Mouse (Mus musculus) liver, postnatal 0 days (tissue): ENCODE data around the gene Kcnj11. TPM values are rescaled to one million over a fixed set of nuclear protein-coding genes. Genes with fewer than 3 reads are reported as not detected.

Source experiments
- ATAC-seq: fragments of 200-750 bp; cut with Nextera tagmentation; 2 replicates; pipeline ENCODE4 v1.8.0; 2017; ENCODE audit warnings: mild to moderate bottlenecking, moderate library complexity
- DNase-seq: peaks from one replicate; pipeline ENCODE4 v3.0.0-alpha.2; 2016
- H3K27ac ChIP-seq: fragments of 300-500 bp; sonication (generic); 2 replicates; pipeline ENCODE4 v1.5.1; 2014; ENCODE audit warnings: antibody characterized with exemption, moderate library complexity, mild to moderate bottlenecking, low read depth
- H3K27me3 ChIP-seq: fragments of 300-500 bp; sonication (generic); 2 replicates; pipeline ENCODE4 v1.6.1; 2014; ENCODE audit warnings: low read length, control low read depth, mixed read lengths; ENCODE audit not compliant: insufficient read depth
- H3K36me3 ChIP-seq: fragments of 300-500 bp; sonication (generic); replicated peaks from 2 replicates; pipeline ENCODE4 v1.6.1; 2014; ENCODE audit warnings: mild to moderate bottlenecking, control low read depth, low read length, moderate library complexity, mixed read lengths; ENCODE audit not compliant: insufficient read depth
- H3K4me1 ChIP-seq: fragments of 300-500 bp; sonication (generic); 2 replicates; pipeline ENCODE4 v1.6.1; 2014; ENCODE audit warnings: antibody characterized with exemption, mild to moderate bottlenecking, control low read depth; ENCODE audit not compliant: insufficient read depth
- H3K4me2 ChIP-seq: fragments of 300-500 bp; sonication (generic); 2 replicates; pipeline ENCODE4 v1.6.1; 2014; ENCODE audit warnings: low read depth, mild to moderate bottlenecking, low read length, moderate library complexity, mixed read lengths
- H3K4me3 ChIP-seq: fragments of 300-500 bp; sonication (generic); 2 replicates; pipeline ENCODE4 v1.5.1; 2014; ENCODE audit warnings: low read depth, low read length
- H3K9ac ChIP-seq: fragments of 300-500 bp; sonication (generic); replicated peaks from 2 replicates; pipeline ENCODE4 v1.6.1; 2014; ENCODE audit warnings: mild to moderate bottlenecking, moderate library complexity
- H3K9me3 ChIP-seq: fragments of 300-500 bp; sonication (generic); 2 replicates; pipeline ENCODE4 v1.6.1; 2016; ENCODE audit warnings: mild to moderate bottlenecking, control low read depth, low read length, mixed read lengths
- CTCF ChIP-seq: sonication (generic); IDR thresholded peaks from 2 replicates; pipeline ENCODE4 v1.5.1; 2016; ENCODE audit warnings: antibody characterized with exemption, low read depth
- EP300 ChIP-seq: IDR thresholded peaks from 2 replicates; pipeline ENCODE4 v1.6.1; 2016; ENCODE audit warnings: antibody characterized with exemption, low read depth, mild to moderate bottlenecking
- WGBS: fragments of 180-500 bp; shearing (Covaris S2); extraction: QIAGEN DNeasy Blood & Tissue Kit; methylation state at CpG from one replicate; pipeline ENCODE4 v1.1.7; 2014; ENCODE audit not compliant: insufficient replicate concordance; 5-methylcytosine and 5-hydroxymethylcytosine counted together
- polyA plus RNA-seq: library from polyadenylated mRNA; unstranded; fragments of >200 nt; fragmentation: Nextera tagmentation; extraction: Ambion mirVana; gene quantifications from 2 replicates; pipeline ENCODE4 v1.2.1, GENCODE M21; 2015

Gene Kcnj11
- polyA plus RNA-seq, 1 experiment from 2014 or later, result not detected

- Histone ChIP-seq H3K27me3 (no peaks in the 10 kb centered on the region), H3K9me3 (no peaks in the 10 kb centered on the region), H3K4me1 (no peaks in the 10 kb centered on the region; the same call in 1 of the 2 replicates), H3K4me3 (no peak overlapping the region), H3K36me3 (peaks cover 24% of the 10 kb centered on the region), H3K27ac (no peak overlapping the region), H3K4me2 (no peak overlapping the region), H3K9ac (no peak overlapping the region)
- TF ChIP-seq EP300 (no peak), CTCF (no peak)
- DNase-seq (no peak), ATAC-seq (no peak)
- WGBS, result 80% methylated on average over 6 of the region's 6 CpGs
Observed at GRCm38 (mm10) chr7:46086378-46086777, 14.2 kb downstream of the Kcnj11 start.

- no peaks in the 10 kb centered on the region; the same call in 1 of the 2 replicates for H3K4me1 ChIP-seq
- WGBS, result 63% methylated on average over 16 of the region's 16 CpGs
- H3K9ac ChIP-seq, result no peak overlapping the region
- TF ChIP-seq CTCF, result no peak
- TF ChIP-seq EP300, result no peak
- no peak overlapping the region for H3K4me3 ChIP-seq
- no peaks in the 10 kb centered on the region for H3K9me3 ChIP-seq
- H3K36me3 ChIP-seq, result peaks cover 37% of the 10 kb centered on the region
- DNase-seq (peak; percentile 30), ATAC-seq (peak; percentile 36; the same call in 1 of the 2 replicates)
- no peak overlapping the region for H3K4me2 ChIP-seq
- H3K27ac ChIP-seq, result no peak overlapping the region
- H3K27me3 ChIP-seq, result no peaks in the 10 kb centered on the region
Observed at GRCm38 (mm10) chr7:46084839-46085513, 15.6 kb downstream of the Kcnj11 start.

GRCm38 (mm10) chr7:46084024-46084423 lies 16.5 kb downstream of the Kcnj11 start:
- no peaks in the 10 kb centered on the region for H3K27me3 ChIP-seq

GRCm38 (mm10) chr7:46077675-46078074 lies 22.9 kb downstream of the Kcnj11 start:
- Histone ChIP-seq H3K9me3 (no peaks in the 10 kb centered on the region), H3K27ac (no peak overlapping the region), H3K4me2 (no peak overlapping the region), H3K9ac (no peak overlapping the region), H3K4me1 (no peaks in the 10 kb centered on the region), H3K36me3 (peaks cover 48% of the 10 kb centered on the region), H3K4me3 (no peak overlapping the region), H3K27me3 (no peaks in the 10 kb centered on the region)
- TF ChIP-seq EP300, result no peak
- TF ChIP-seq CTCF, result no peak
- DNase-seq (no peak), ATAC-seq (no peak)
- WGBS, result 87% methylated on average over 12 of the region's 12 CpGs

More at GRCm38 (mm10) chr7:46084024-46084423, 16.5 kb downstream of the Kcnj11 start:
- Histone ChIP-seq H3K27ac (no peak overlapping the region), H3K4me1 (no peaks in the 10 kb centered on the region; the same call in 1 of the 2 replicates), H3K9me3 (no peaks in the 10 kb centered on the region), H3K9ac (no peak overlapping the region), H3K36me3 (peaks cover 46% of the 10 kb centered on the region), H3K4me2 (no peak overlapping the region), H3K4me3 (no peak overlapping the region)
- no peak for TF ChIP-seq EP300
- TF ChIP-seq CTCF, result no peak
- WGBS, result 75% methylated on average over 10 of the region's 10 CpGs
- DNase-seq (no peak), ATAC-seq (no peak)

- DNase-seq (no peak), ATAC-seq (no peak)
- H3K36me3 ChIP-seq, result peaks cover 50% of the 10 kb centered on the region
- H3K27ac ChIP-seq, result no peak overlapping the region
- 73% methylated on average over 7 of the region's 7 CpGs for WGBS
- H3K9ac ChIP-seq, result no peak overlapping the region
- no peaks in the 10 kb centered on the region for H3K27me3 ChIP-seq
- no peak overlapping the region for H3K4me2 ChIP-seq
- H3K4me3 ChIP-seq, result no peak overlapping the region
- TF ChIP-seq CTCF (no peak), EP300 (no peak)
- no peaks in the 10 kb centered on the region for H3K9me3 ChIP-seq
- H3K4me1 ChIP-seq, result no peaks in the 10 kb centered on the region
Observed at GRCm38 (mm10) chr7:46076844-46077243, 23.7 kb downstream of the Kcnj11 start.

- WGBS, result 90% methylated on average over 8 of the region's 8 CpGs
- H3K27ac ChIP-seq, result no peak overlapping the region
- H3K27me3 ChIP-seq, result no peaks in the 10 kb centered on the region
- DNase-seq (no peak), ATAC-seq (no peak)
- H3K9ac ChIP-seq, result no peak overlapping the region
- H3K4me1 ChIP-seq, result no peaks in the 10 kb centered on the region
- no peak overlapping the region for H3K4me2 ChIP-seq
- no peaks in the 10 kb centered on the region for H3K9me3 ChIP-seq
- no peak for TF ChIP-seq EP300
- no peak for TF ChIP-seq CTCF
- no peak overlapping the region for H3K4me3 ChIP-seq
- H3K36me3 ChIP-seq, result peaks cover 57% of the 10 kb centered on the region
Observed at GRCm38 (mm10) chr7:46068831-46069230, 31.7 kb downstream of the Kcnj11 start.
